Mouse (Mus musculus) heart, embryonic 14.5 days (tissue): ENCODE data around the gene Olfr814. TPM values are rescaled to one million over a fixed set of nuclear protein-coding genes. Genes with fewer than 3 reads are reported as not detected.
"Not testable (repeated sequence)": the region's sequence is repeated elsewhere in the genome, so short reads cannot be mapped to it uniquely, and the experiment has no call there.

Experiments used
- ATAC-seq: fragments of 200-750 bp; cut with Nextera tagmentation; 2 replicates; pipeline ENCODE4 v1.8.0; 2017; ENCODE audit warnings: low read depth, moderate TSS enrichment; ENCODE audit not compliant: insufficient number of reproducible peaks, insufficient read depth, low FRiP score
- H3K27ac ChIP-seq, 2 experiments: fragments of 200-500 bp in 1 of 2; fragments of 300-500 bp in 1 of 2; sonication (generic) in 1 of 2; replicated peaks in 1 of 2; 2 replicates each; pipeline ENCODE4 v1.5.1; 2012 to 2014; ENCODE audit warnings: low read depth in 2 of 2, low read length in 2 of 2, control low read depth in 1 of 2, mild to moderate bottlenecking in 1 of 2, mixed read lengths in 1 of 2; ENCODE audit not compliant: control insufficient read depth in 1 of 2, insufficient read depth in 1 of 2
- H3K27me3 ChIP-seq: fragments of 300-500 bp; sonication (generic); 2 replicates; pipeline ENCODE4 v1.6.1; 2014; ENCODE audit warnings: mild to moderate bottlenecking, low read length, control low read depth; ENCODE audit not compliant: control insufficient read depth, insufficient read depth
- H3K36me3 ChIP-seq: fragments of 300-500 bp; sonication (generic); 2 replicates; pipeline ENCODE4 v1.6.1; 2014; ENCODE audit warnings: mild to moderate bottlenecking, control low read depth, low read length, mixed read lengths; ENCODE audit not compliant: control insufficient read depth, insufficient read depth
- H3K4me1 ChIP-seq, 2 experiments: fragments of 200-500 bp in 1 of 2; fragments of 300-500 bp in 1 of 2; sonication (generic) in 1 of 2; 2 replicates each; pipeline ENCODE4 v1.6.1; 2012 to 2014; ENCODE audit warnings: low read length in 2 of 2, control low read depth in 1 of 2, mixed read lengths in 1 of 2; ENCODE audit not compliant: control insufficient read depth in 2 of 2, insufficient read depth in 2 of 2
- H3K4me2 ChIP-seq: fragments of 300-500 bp; sonication (generic); 2 replicates; pipeline ENCODE4 v1.6.1; 2014; ENCODE audit warnings: mild to moderate bottlenecking, low read length
- H3K4me3 ChIP-seq, 2 experiments: fragments of 200-500 bp in 1 of 2; fragments of 300-500 bp in 1 of 2; sonication (generic) in 1 of 2; 2 replicates each; pipeline ENCODE4 v1.5.1; 2012 to 2014; ENCODE audit warnings: low read length in 2 of 2, mild to moderate bottlenecking in 2 of 2, control low read depth in 1 of 2, low read depth in 1 of 2, moderate library complexity in 1 of 2; ENCODE audit not compliant: control insufficient read depth in 1 of 2, insufficient read depth in 1 of 2
- H3K9ac ChIP-seq: fragments of 300-500 bp; sonication (generic); 2 replicates; pipeline ENCODE4 v1.6.1; 2014; ENCODE audit warnings: mild to moderate bottlenecking, low read length
- H3K9me3 ChIP-seq: fragments of 300-500 bp; sonication (generic); 2 replicates; pipeline ENCODE4 v1.6.1; 2016; ENCODE audit warnings: low read length, control low read depth; ENCODE audit not compliant: control insufficient read depth
- WGBS: fragments of 180-500 bp; shearing (Covaris S2); extraction: QIAGEN DNeasy Blood & Tissue Kit; methylation state at CpG from one replicate; pipeline ENCODE4 v1.1.7; 2014; 5-methylcytosine and 5-hydroxymethylcytosine counted together
- polyA plus RNA-seq: library from polyadenylated mRNA; unstranded; fragments of >200 nt; fragmentation: Nextera tagmentation; extraction: Ambion mirVana; gene quantifications from 2 replicates; pipeline ENCODE4 v1.2.1, GENCODE M21; 2014

Olfr814 gene
- polyA plus RNA-seq = not detected in 2 replicates

- not testable (repeated sequence) for H3K4me2 ChIP-seq, H3K4me3 ChIP-seq, H3K9me3 ChIP-seq, H3K27me3 ChIP-seq, H3K4me1 ChIP-seq, H3K9ac ChIP-seq, ATAC-seq, H3K36me3 ChIP-seq, H3K27ac ChIP-seq
- 60% methylated on average over 1 of the region's 1 CpGs for WGBS
Observed at GRCm38 (mm10) chr10:129879751-129880150, at the start of gene Olfr814. Gene Olfr814, minus strand, starts transcription at chr10:129879851.

DNA sequence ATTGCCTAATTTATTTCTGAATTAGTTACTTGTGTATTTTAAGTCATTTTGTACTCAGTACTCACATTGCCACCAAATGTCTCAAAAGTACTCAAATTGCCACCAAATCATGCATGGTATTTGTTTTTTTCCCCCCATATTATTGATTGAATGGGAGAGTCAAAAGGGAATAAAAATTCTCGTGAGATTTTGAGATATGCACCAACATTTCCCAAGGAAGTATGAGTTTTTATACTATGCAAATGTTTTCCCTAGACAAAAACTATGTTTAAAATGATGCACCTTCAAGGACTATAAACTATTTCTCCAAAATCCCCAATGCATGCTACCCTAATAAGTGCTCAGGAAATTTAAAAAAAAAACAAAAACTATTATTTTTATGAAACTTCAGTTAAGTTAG lies 35.8 kb upstream of the Olfr814 start, which contains the start of gene Olfr816:
Gene Olfr816, minus strand, starts transcription at position 101 of the 400 bp plus-strand sequence.
- H3K4me1 ChIP-seq = no peaks in the 10 kb centered on the region
- WGBS = 62% methylated on average over 1 of the region's 1 CpGs
- H3K9me3 ChIP-seq = no peaks in the 10 kb centered on the region
- H3K27ac ChIP-seq = no peak within 1 kb of the TSS
- H3K4me3 ChIP-seq = no peak within 1 kb of the TSS
- H3K9ac ChIP-seq = no peak within 1 kb of the TSS
- no peaks in the 10 kb centered on the region for H3K36me3 ChIP-seq
- ATAC-seq = no peak
- H3K27me3 ChIP-seq = no peaks in the 10 kb centered on the region
- no peak within 1 kb of the TSS for H3K4me2 ChIP-seq

GRCm38 (mm10) chr10:129905767-129906166 lies 26.1 kb upstream of the Olfr814 start, which contains the start of gene Olfr815:
Gene Olfr815, minus strand, starts transcription at chr10:129905867.
- not testable (repeated sequence) for ATAC-seq, H3K4me3 ChIP-seq, H3K27ac ChIP-seq, H3K27me3 ChIP-seq, H3K36me3 ChIP-seq, H3K9ac ChIP-seq, H3K4me1 ChIP-seq, H3K4me2 ChIP-seq, H3K9me3 ChIP-seq
- no CpG with 5 or more reads among the region's 1 CpGs for WGBS

GRCm38 (mm10) chr10:129885934-129886333 lies 6.3 kb upstream of the Olfr814 start:
- Histone ChIP-seq H3K4me3 (no peak overlapping the region), H3K4me2 (no peak overlapping the region), H3K4me1 (no peaks in the 10 kb centered on the region), H3K9ac (no peak overlapping the region), H3K9me3 (no peaks in the 10 kb centered on the region), H3K27ac (no peak overlapping the region), H3K27me3 (no peaks in the 10 kb centered on the region), H3K36me3 (no peaks in the 10 kb centered on the region)
- 88% methylated on average over 7 of the region's 7 CpGs for WGBS
- ATAC-seq = no peak

DNA sequence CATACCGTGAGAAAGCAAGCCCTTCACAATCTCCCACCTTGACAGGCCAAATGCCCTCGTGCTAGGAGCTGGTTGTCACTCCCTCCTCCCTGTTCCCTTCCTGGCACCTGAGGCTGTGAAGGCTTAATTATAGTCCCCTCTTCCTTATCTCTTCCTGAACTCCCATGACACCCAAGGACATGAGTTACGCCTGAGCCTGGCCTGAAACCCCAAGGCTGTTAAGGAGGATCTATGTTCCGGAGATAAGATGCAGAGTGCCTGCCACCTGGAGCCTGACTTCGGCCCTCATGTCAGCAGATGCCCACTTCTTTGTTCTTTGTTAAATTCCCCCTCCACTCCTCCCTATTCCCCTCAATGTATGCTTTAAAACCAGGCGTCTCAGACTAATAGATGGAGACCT lies 5.8 kb upstream of the Olfr814 start:
- not testable (repeated sequence) for H3K4me2 ChIP-seq, ATAC-seq, H3K27me3 ChIP-seq, H3K4me3 ChIP-seq, H3K36me3 ChIP-seq, H3K27ac ChIP-seq, H3K4me1 ChIP-seq, H3K9me3 ChIP-seq, H3K9ac ChIP-seq
- 44% methylated on average over 6 of the region's 6 CpGs for WGBS

DNA sequence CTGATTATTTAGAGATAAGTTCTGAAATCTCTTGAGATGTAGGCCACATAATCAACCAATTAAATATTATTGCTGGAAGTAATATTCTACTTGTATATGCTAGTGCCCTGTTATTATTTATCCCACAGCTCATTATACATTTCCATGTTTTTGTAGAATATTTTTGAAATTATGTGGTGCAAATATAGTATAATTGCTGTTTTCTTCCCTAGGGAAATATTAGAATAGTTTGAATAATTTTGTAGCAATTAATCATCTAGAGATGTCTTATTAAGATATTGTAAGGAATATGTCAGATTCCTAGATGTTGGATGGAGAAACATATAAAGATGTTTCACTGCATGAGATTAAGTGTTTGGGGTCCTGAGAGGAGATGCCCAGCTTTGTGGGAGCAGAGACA lies 24.6 kb downstream of the Olfr814 start, which contains the start of gene Olfr813:
Gene Olfr813, plus strand, starts transcription at position 301 of the 400 bp plus-strand sequence.
- Histone ChIP-seq H3K36me3 (no peaks in the 10 kb centered on the region), H3K4me1 (no peaks in the 10 kb centered on the region), H3K9me3 (no peaks in the 10 kb centered on the region), H3K9ac (no peak within 1 kb of the TSS), H3K27ac (no peak within 1 kb of the TSS), H3K27me3 (no peaks in the 10 kb centered on the region), H3K4me2 (no peak within 1 kb of the TSS), H3K4me3 (no peak within 1 kb of the TSS)
- ATAC-seq = no peak

DNA sequence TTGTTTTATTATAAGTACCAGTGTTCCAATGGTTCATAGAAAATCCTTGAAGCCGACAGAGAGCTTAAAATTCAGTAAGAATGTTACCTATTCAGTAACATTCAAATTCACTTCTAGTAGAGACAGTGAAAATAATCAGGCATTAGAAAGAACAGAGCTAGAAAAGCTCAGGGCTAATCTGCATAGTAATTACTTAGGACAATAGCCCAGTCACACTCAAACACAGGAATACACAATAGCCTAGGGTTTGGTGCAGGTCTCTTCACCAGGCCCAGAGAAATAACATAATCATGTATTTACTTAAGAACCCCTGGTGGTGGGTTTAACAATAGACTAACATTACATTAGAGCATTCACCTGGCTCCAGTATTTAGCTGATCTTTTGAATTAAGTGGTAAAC lies 32.3 kb downstream of the Olfr814 start:
- H3K9ac ChIP-seq = no peak overlapping the region
- H3K4me2 ChIP-seq = no peak overlapping the region
- WGBS = 74% methylated on average over 1 of the region's 1 CpGs
- no peaks in the 10 kb centered on the region for H3K4me1 ChIP-seq
- no peaks in the 10 kb centered on the region for H3K36me3 ChIP-seq
- no peaks in the 10 kb centered on the region for H3K9me3 ChIP-seq
- H3K4me3 ChIP-seq = no peak overlapping the region
- no peak overlapping the region for H3K27ac ChIP-seq
- ATAC-seq = no peak
- no peaks in the 10 kb centered on the region for H3K27me3 ChIP-seq

GRCm38 (mm10) chr10:129845994-129846393 lies 33.7 kb downstream of the Olfr814 start, which contains the start of gene Olfr812:
Gene Olfr812, minus strand, starts transcription at chr10:129846094.
- H3K4me3 ChIP-seq = no peak within 1 kb of the TSS
- H3K27ac ChIP-seq = no peak within 1 kb of the TSS
- WGBS = 56% methylated on average over 1 of the region's 1 CpGs
- H3K9me3 ChIP-seq = no peaks in the 10 kb centered on the region
- no peaks in the 10 kb centered on the region for H3K27me3 ChIP-seq
- no peak within 1 kb of the TSS for H3K9ac ChIP-seq
- no peak within 1 kb of the TSS for H3K4me2 ChIP-seq
- no peaks in the 10 kb centered on the region for H3K36me3 ChIP-seq
- H3K4me1 ChIP-seq = no peaks in the 10 kb centered on the region
- ATAC-seq = no peak
